Mouse (Mus musculus): ENCODE measurements around the gene Cd48. TPM values are rescaled to one million over a fixed set of nuclear protein-coding genes. Genes with fewer than 3 reads are reported as not detected.

Cd48 gene
- polyA plus RNA-seq, 1 experiment from 2014 or later: 0.60 TPM

DNA sequence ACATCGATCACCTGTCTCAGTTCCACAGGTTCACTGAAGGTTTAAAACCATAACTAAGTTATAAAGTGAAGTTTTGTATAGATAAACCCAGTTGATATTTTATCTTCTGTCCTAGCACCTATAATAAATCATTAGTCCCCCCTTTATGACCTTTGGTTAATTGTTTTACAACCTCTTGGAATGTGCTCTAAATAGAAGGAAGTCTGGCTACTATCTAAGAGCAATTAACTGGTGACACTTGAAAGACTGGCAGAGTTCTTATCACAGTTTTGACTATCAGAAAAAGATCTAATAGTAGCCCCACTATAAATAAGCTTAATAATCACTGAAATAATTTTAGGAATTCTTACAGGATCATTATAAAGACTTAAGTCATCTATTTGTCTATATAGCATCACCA, 34.4 kb downstream of the Cd48 start:
- H3K9me3 ChIP-seq (ENCODE audit: control insufficient read depth, low read length): no peaks in the 10 kb centered on the region
- 91% methylated on average over 1 of the region's 1 CpGs for WGBS
- no peak overlapping the region for H3K9ac ChIP-seq (ENCODE audit: low read depth, low read length)
- no peaks in the 10 kb centered on the region for H3K4me1 ChIP-seq (replicated peaks; ENCODE audit: control insufficient read depth, insufficient read depth, low read length)
- H3K4me2 ChIP-seq (replicated peaks; ENCODE audit: low read depth, low read length): no peak overlapping the region
- no peaks in the 10 kb centered on the region for H3K27me3 ChIP-seq (ENCODE audit: control insufficient read depth, insufficient read depth, low read length)
- H3K36me3 ChIP-seq (ENCODE audit: control insufficient read depth, insufficient read depth, low read length): no peaks in the 10 kb centered on the region
- H3K27ac ChIP-seq (ENCODE audit: low read depth, low read length): no peak overlapping the region
- DNase-seq (ENCODE audit: low spot score) (no peak), ATAC-seq (ENCODE audit: low FRiP score) (no peak)
- H3K4me3 ChIP-seq (ENCODE audit: low read depth, low read length): no peak overlapping the region

- H3K4me2 ChIP-seq (replicated peaks; ENCODE audit: low read depth, low read length): no peak overlapping the region
- no peaks in the 10 kb centered on the region for H3K27me3 ChIP-seq (ENCODE audit: control insufficient read depth, insufficient read depth, low read length)
- H3K9ac ChIP-seq (ENCODE audit: low read depth, low read length): no peak overlapping the region
- no peak overlapping the region for H3K27ac ChIP-seq (ENCODE audit: low read depth, low read length)
- ATAC-seq (ENCODE audit: low FRiP score) (no peak), DNase-seq (ENCODE audit: low spot score) (no peak)
- no peaks in the 10 kb centered on the region for H3K36me3 ChIP-seq (ENCODE audit: control insufficient read depth, insufficient read depth, low read length)
- H3K4me1 ChIP-seq (replicated peaks; ENCODE audit: control insufficient read depth, insufficient read depth, low read length): no peaks in the 10 kb centered on the region
- no peaks in the 10 kb centered on the region for H3K9me3 ChIP-seq (ENCODE audit: control insufficient read depth, low read length)
- no peak overlapping the region for H3K4me3 ChIP-seq (ENCODE audit: low read depth, low read length)
Observed at GRCm38 (mm10) chr1:171731195-171731594, 49.4 kb downstream of the Cd48 start.

- no peak for DNase-seq (ENCODE audit: low spot score)
- no peak overlapping the region for H3K4me2 ChIP-seq (replicated peaks; ENCODE audit: low read depth, low read length)
- H3K4me1 ChIP-seq (replicated peaks; ENCODE audit: control insufficient read depth, insufficient read depth, low read length): no peaks in the 10 kb centered on the region
- no peak overlapping the region for H3K4me3 ChIP-seq (ENCODE audit: low read depth, low read length)
- 90% methylated on average over 6 of the region's 6 CpGs for WGBS
- no peak overlapping the region for H3K9ac ChIP-seq (ENCODE audit: low read depth, low read length)
- ATAC-seq (ENCODE audit: low FRiP score): no peak
- H3K27me3 ChIP-seq (ENCODE audit: control insufficient read depth, insufficient read depth, low read length): no peaks in the 10 kb centered on the region
- H3K27ac ChIP-seq (ENCODE audit: low read depth, low read length): no peak overlapping the region
- no peaks in the 10 kb centered on the region for H3K9me3 ChIP-seq (ENCODE audit: control insufficient read depth, low read length)
- H3K36me3 ChIP-seq (ENCODE audit: control insufficient read depth, insufficient read depth, low read length): no peaks in the 10 kb centered on the region
Observed at GRCm38 (mm10) chr1:171734898-171735297, 53.1 kb downstream of the Cd48 start.

DNA sequence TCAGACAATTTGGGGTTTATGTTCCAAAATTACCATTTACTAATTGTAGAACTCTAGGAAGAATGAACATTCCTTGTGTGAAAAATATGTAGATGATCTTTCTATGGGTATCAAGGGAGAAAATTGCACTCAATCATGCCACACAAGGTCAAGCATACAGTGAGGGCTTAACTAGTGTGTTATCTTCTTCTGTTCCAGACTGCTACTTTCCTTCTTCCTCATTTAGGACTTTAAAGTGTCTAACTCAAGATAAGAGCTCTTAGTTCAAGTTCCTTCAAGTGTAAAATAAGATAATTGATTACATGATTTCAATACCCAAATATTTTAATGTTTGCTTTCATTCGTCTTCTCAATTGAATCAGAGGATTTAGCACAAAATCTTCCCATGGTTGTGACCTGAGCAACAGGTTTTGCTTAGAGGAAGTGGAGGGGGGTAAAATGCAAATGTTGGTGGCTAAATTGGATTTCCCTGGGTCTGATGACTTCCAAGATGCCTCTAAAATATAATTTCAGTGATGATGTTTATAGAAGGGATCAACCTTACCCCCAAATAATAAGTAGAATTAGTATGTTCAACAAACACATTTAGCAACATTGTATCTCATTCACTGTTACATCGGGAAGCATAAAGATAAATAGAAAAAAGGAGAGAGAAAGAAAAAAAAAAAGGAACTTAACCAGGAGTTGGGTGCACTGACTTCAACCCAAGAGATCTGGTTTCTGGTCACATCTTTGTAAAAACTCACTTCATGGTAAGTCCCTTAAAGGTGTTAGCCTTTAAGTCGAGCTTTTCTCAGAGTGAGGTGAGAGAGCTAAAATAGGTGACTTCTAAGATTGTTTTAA, 66.5 kb downstream of the Cd48 start:
- WGBS: 82% methylated on average over 3 of the region's 3 CpGs
- Histone ChIP-seq H3K4me2 (replicated peaks; ENCODE audit: low read depth, low read length) (no peak overlapping the region), H3K4me3 (ENCODE audit: low read depth, low read length) (no peak overlapping the region), H3K27ac (ENCODE audit: low read depth, low read length) (no peak overlapping the region), H3K36me3 (ENCODE audit: control insufficient read depth, insufficient read depth, low read length) (no peaks in the 10 kb centered on the region), H3K4me1 (replicated peaks; ENCODE audit: control insufficient read depth, insufficient read depth, low read length) (no peaks in the 10 kb centered on the region), H3K27me3 (ENCODE audit: control insufficient read depth, insufficient read depth, low read length) (no peaks in the 10 kb centered on the region), H3K9me3 (ENCODE audit: control insufficient read depth, low read length) (no peaks in the 10 kb centered on the region), H3K9ac (ENCODE audit: low read depth, low read length) (no peak overlapping the region)
- DNase-seq (ENCODE audit: low spot score) (no peak), ATAC-seq (ENCODE audit: low FRiP score) (no peak)

Other genes with a start within 250 kb of the Cd48 start
- gene F11r, start 244.5 kb upstream of the Cd48 start, polyA plus RNA-seq (2014; fragmentation: Nextera tagmentation; extraction: Ambion mirVana): 16.9 and 20.1 TPM in 2 replicates
- gene Alyref2, start 178.5 kb upstream of the Cd48 start, polyA plus RNA-seq (2014; fragmentation: Nextera tagmentation; extraction: Ambion mirVana): 15.4 and 17.5 TPM in 2 replicates
- not detected in 2 replicates for gene Itln1, start 146.7 kb upstream of the Cd48 start, polyA plus RNA-seq (2014; fragmentation: Nextera tagmentation; extraction: Ambion mirVana)
- not detected in 2 replicates for gene Cd244a, start 122.8 kb upstream of the Cd48 start, polyA plus RNA-seq (2014; fragmentation: Nextera tagmentation; extraction: Ambion mirVana)
- gene Ly9, start 74.6 kb upstream of the Cd48 start, polyA plus RNA-seq (2014; fragmentation: Nextera tagmentation; extraction: Ambion mirVana): not detected in 2 replicates
- not detected in 2 replicates for gene Slamf7, start 29.0 kb upstream of the Cd48 start, polyA plus RNA-seq (2014; fragmentation: Nextera tagmentation; extraction: Ambion mirVana)
- gene Slamf1, start 85.1 kb downstream of the Cd48 start, polyA plus RNA-seq (2014; fragmentation: Nextera tagmentation; extraction: Ambion mirVana): 0.17 and 0.25 TPM in 2 replicates
- gene Cd84, start 157.7 kb downstream of the Cd48 start, polyA plus RNA-seq (2014; fragmentation: Nextera tagmentation; extraction: Ambion mirVana): 0.64 and 0.77 TPM in 2 replicates
- gene Gm10521, start 213.7 kb downstream of the Cd48 start, polyA plus RNA-seq (2014; fragmentation: Nextera tagmentation; extraction: Ambion mirVana): not detected in 2 replicates
- 0.11 TPM in 1 of 2 replicates, not detected in the other for gene Slamf6, start 235.5 kb downstream of the Cd48 start, polyA plus RNA-seq (2014; fragmentation: Nextera tagmentation; extraction: Ambion mirVana)